ENCODE assay signal across 8 mouse cellular contexts in genomic region chr1:163070502-163070901, GRCm38 (mm10). TPM values are rescaled to one million over a fixed set of nuclear protein-coding genes. Genes with fewer than 3 reads are reported as not detected.
DNase-seq lines count a peak whose midpoint lies in the region; ATAC-seq lines count a peak whose summit lies in the region.

No protein-coding gene starts in this region.

- no peak overlapping the region for H3K4me3 ChIP-seq in forebrain, embryonic 11.5 days (ENCODE audit: low read depth, low read length)
- no peak overlapping the region for H3K4me3 ChIP-seq in forebrain, embryonic 10.5 days
- no peak overlapping the region for H3K4me3 ChIP-seq in forebrain, embryonic 16.5 days (replicated peaks; ENCODE audit: low read length)
- H3K4me3 ChIP-seq in kidney, embryonic 14.5 days (ENCODE audit: low read length), result no peak overlapping the region
- H3K4me3 ChIP-seq in limb, embryonic 11.5 days (ENCODE audit: low read depth, low read length), result no peak overlapping the region
- no peak overlapping the region for H3K4me3 ChIP-seq in neural tube, embryonic 15.5 days (replicated peaks)

- no peak overlapping the region for H3K27ac ChIP-seq in forebrain, embryonic 11.5 days (ENCODE audit: low read depth, low read length)
- H3K27ac ChIP-seq in forebrain, embryonic 10.5 days, result no peak overlapping the region
- H3K27ac ChIP-seq in forebrain, embryonic 16.5 days (ENCODE audit: low read length), result no peak overlapping the region
- H3K27ac ChIP-seq in kidney, embryonic 14.5 days (ENCODE audit: low read depth, low read length), result no peak overlapping the region
- H3K27ac ChIP-seq in limb, embryonic 11.5 days (replicated peaks; ENCODE audit: low read depth, low read length), result no peak overlapping the region
- H3K27ac ChIP-seq in neural tube, embryonic 15.5 days (replicated peaks), result no peak overlapping the region

- H3K4me2 ChIP-seq in forebrain, embryonic 11.5 days (ENCODE audit: low read depth, low read length, severe bottlenecking), result no peak overlapping the region
- H3K4me2 ChIP-seq in forebrain, embryonic 16.5 days (ENCODE audit: low read length), result no peak overlapping the region
- H3K4me2 ChIP-seq in kidney, embryonic 14.5 days (replicated peaks; ENCODE audit: low read depth, low read length), result no peak overlapping the region
- no peak overlapping the region for H3K4me2 ChIP-seq in limb, embryonic 11.5 days (ENCODE audit: low read depth, severe bottlenecking)
- no peak overlapping the region for H3K4me2 ChIP-seq in neural tube, embryonic 15.5 days

- peak; percentile 58 for DNase-seq in forebrain, embryonic 11.5 days (ENCODE audit: low spot score)
- DNase-seq in forebrain, embryonic 10.5 days (ENCODE audit: extremely low spot score, low spot score), result no peak
- DNase-seq in ZHBTc4 (ENCODE audit: low read depth, low spot score), result peak; percentile 34
- peak; percentile 68 for DNase-seq in limb, embryonic 11.5 days (ENCODE audit: low spot score)
- no peak for DNase-seq in spleen, postnatal 4 days (ENCODE audit: low spot score in 2 of 2)

- H3K9me3 ChIP-seq in forebrain, embryonic 11.5 days (ENCODE audit: control insufficient read depth, low read length), result no peaks in the 10 kb centered on the region
- no peaks in the 10 kb centered on the region for H3K9me3 ChIP-seq in forebrain, embryonic 10.5 days
- no peaks in the 10 kb centered on the region for H3K9me3 ChIP-seq in forebrain, embryonic 16.5 days (ENCODE audit: control insufficient read depth, low read length)
- H3K9me3 ChIP-seq in kidney, embryonic 14.5 days (ENCODE audit: control insufficient read depth, low read length), result no peaks in the 10 kb centered on the region
- H3K9me3 ChIP-seq in limb, embryonic 11.5 days (ENCODE audit: control insufficient read depth, low read length), result no peaks in the 10 kb centered on the region
- no peaks in the 10 kb centered on the region for H3K9me3 ChIP-seq in neural tube, embryonic 15.5 days (replicated peaks)

- H3K9ac ChIP-seq in forebrain, embryonic 11.5 days (ENCODE audit: low read length), result no peak overlapping the region
- H3K9ac ChIP-seq in forebrain, embryonic 16.5 days (replicated peaks; ENCODE audit: low read depth, low read length), result no peak overlapping the region
- H3K9ac ChIP-seq in kidney, embryonic 14.5 days (ENCODE audit: low read depth, low read length), result no peak overlapping the region
- no peak overlapping the region for H3K9ac ChIP-seq in limb, embryonic 11.5 days (ENCODE audit: low read length)
- H3K9ac ChIP-seq in neural tube, embryonic 15.5 days (replicated peaks), result no peak overlapping the region

- H3K36me3 ChIP-seq in forebrain, embryonic 11.5 days (ENCODE audit: control insufficient read depth, insufficient read depth, low read length), result no peaks in the 10 kb centered on the region
- no peaks in the 10 kb centered on the region for H3K36me3 ChIP-seq in forebrain, embryonic 10.5 days (replicated peaks)
- H3K36me3 ChIP-seq in forebrain, embryonic 16.5 days (ENCODE audit: control insufficient read depth, insufficient read depth), result no peaks in the 10 kb centered on the region
- no peaks in the 10 kb centered on the region for H3K36me3 ChIP-seq in kidney, embryonic 14.5 days (ENCODE audit: control insufficient read depth, insufficient read depth, low read length)
- no peaks in the 10 kb centered on the region for H3K36me3 ChIP-seq in limb, embryonic 11.5 days (ENCODE audit: control insufficient read depth, insufficient read depth, low read length)
- no peaks in the 10 kb centered on the region for H3K36me3 ChIP-seq in neural tube, embryonic 15.5 days

- 10% methylated on average over 1 of the region's 1 CpGs for WGBS in forebrain, embryonic 11.5 days
- 5% methylated on average over 1 of the region's 1 CpGs for WGBS in forebrain, embryonic 10.5 days
- 12% methylated on average over 1 of the region's 1 CpGs for WGBS in forebrain, embryonic 16.5 days
- 7% methylated on average over 1 of the region's 1 CpGs for WGBS in kidney, embryonic 14.5 days
- 3% methylated on average over 1 of the region's 1 CpGs for WGBS in limb, embryonic 11.5 days
- 5% methylated on average over 1 of the region's 1 CpGs for WGBS in neural tube, embryonic 15.5 days

- peak; percentile 82; the same call in 1 of the 2 replicates for ATAC-seq in forebrain, embryonic 11.5 days (replicated peaks; ENCODE audit: low FRiP score)
- ATAC-seq in forebrain, embryonic 16.5 days, result 0 out of 2 replicates have a peak, but pooled peaks have one; percentile 83
- peak; percentile 81; the same call in 1 of the 2 replicates for ATAC-seq in kidney, embryonic 14.5 days (ENCODE audit: low FRiP score, low TSS enrichment)
- ATAC-seq in limb, embryonic 11.5 days (ENCODE audit: insufficient number of reproducible peaks, low FRiP score, low TSS enrichment, low read depth), result no peak
- peak; percentile 80 for ATAC-seq in neural tube, embryonic 15.5 days (ENCODE audit: low FRiP score)

- no peaks in the 10 kb centered on the region for H3K4me1 ChIP-seq in forebrain, embryonic 11.5 days (replicated peaks; ENCODE audit: control insufficient read depth, insufficient read depth, low read length)
- no peaks in the 10 kb centered on the region for H3K4me1 ChIP-seq in forebrain, embryonic 10.5 days
- no peaks in the 10 kb centered on the region for H3K4me1 ChIP-seq in forebrain, embryonic 16.5 days (replicated peaks; ENCODE audit: control insufficient read depth, insufficient read depth, low read length)
- H3K4me1 ChIP-seq in kidney, embryonic 14.5 days (ENCODE audit: control insufficient read depth, insufficient read depth, low read length), result no peaks in the 10 kb centered on the region
- no peaks in the 10 kb centered on the region for H3K4me1 ChIP-seq in limb, embryonic 11.5 days (ENCODE audit: control insufficient read depth, insufficient read depth, low read length)
- no peaks in the 10 kb centered on the region for H3K4me1 ChIP-seq in neural tube, embryonic 15.5 days

- H3K27me3 ChIP-seq in forebrain, embryonic 11.5 days (ENCODE audit: control insufficient read depth, insufficient read depth, low read length), result no peaks in the 10 kb centered on the region
- H3K27me3 ChIP-seq in forebrain, embryonic 10.5 days (ENCODE audit: poor library complexity, severe bottlenecking), result no peaks in the 10 kb centered on the region
- H3K27me3 ChIP-seq in forebrain, embryonic 16.5 days (replicated peaks; ENCODE audit: control insufficient read depth, insufficient read depth, low read length), result no peaks in the 10 kb centered on the region
- H3K27me3 ChIP-seq in kidney, embryonic 14.5 days (ENCODE audit: control insufficient read depth, insufficient read depth, low read length), result no peaks in the 10 kb centered on the region
- no peaks in the 10 kb centered on the region for H3K27me3 ChIP-seq in limb, embryonic 11.5 days (ENCODE audit: control insufficient read depth, insufficient read depth, low read length)
- no peaks in the 10 kb centered on the region for H3K27me3 ChIP-seq in neural tube, embryonic 15.5 days (replicated peaks)

RNA-seq across cellular contexts. Expression of gene Mroh9, which starts 15.0 kb away (rescaled TPM):
- not detected in 2 replicates for polyA plus RNA-seq in forebrain, embryonic 11.5 days (2014; fragmentation: Nextera tagmentation; extraction: Ambion mirVana)
- not detected in 2 replicates for polyA plus RNA-seq in forebrain, embryonic 10.5 days (2016; fragmentation: Nextera tagmentation; extraction: Ambion mirVana)
- not detected in 2 replicates for polyA plus RNA-seq in forebrain, embryonic 16.5 days (2015; fragmentation: Nextera tagmentation; extraction: Ambion mirVana)
- not detected in 2 replicates for polyA plus RNA-seq in kidney, embryonic 14.5 days (2014; fragmentation: Nextera tagmentation; extraction: Ambion mirVana)
- polyA plus RNA-seq in limb, embryonic 11.5 days (2014; fragmentation: Nextera tagmentation; extraction: Ambion mirVana), result not detected in 2 replicates
- not detected in 2 replicates for polyA plus RNA-seq in neural tube, embryonic 15.5 days (2015; fragmentation: Nextera tagmentation; extraction: Ambion mirVana)

Comparison
In these comparisons a context has a peak if more than half of its experiments do, and no peak if none do; other contexts are left out.
1. DNase-seq: peak in forebrain, embryonic 11.5 days (single experiment), ZHBTc4 (single experiment) and limb, embryonic 11.5 days (single experiment); none in forebrain, embryonic 10.5 days (single experiment) and spleen, postnatal 4 days (0 of 2).